Mouse (Mus musculus) liver, adult 2 months (tissue): ENCODE measurements around the gene Rap1gap2.

Experiments used
- CTCF ChIP-seq: fragments of 200-500 bp; IDR thresholded peaks from 2 replicates; pipeline ENCODE4 v1.5.1; 2011; ENCODE audit warnings: low read depth, low read length, control low read depth
- POLR2A ChIP-seq: fragments of 200-500 bp; IDR thresholded peaks from 2 replicates; pipeline ENCODE4 v1.6.1; 2011; ENCODE audit warnings: low read length, control low read depth; ENCODE audit not compliant: insufficient read depth; ENCODE audit errors: extremely low read depth

DNA sequence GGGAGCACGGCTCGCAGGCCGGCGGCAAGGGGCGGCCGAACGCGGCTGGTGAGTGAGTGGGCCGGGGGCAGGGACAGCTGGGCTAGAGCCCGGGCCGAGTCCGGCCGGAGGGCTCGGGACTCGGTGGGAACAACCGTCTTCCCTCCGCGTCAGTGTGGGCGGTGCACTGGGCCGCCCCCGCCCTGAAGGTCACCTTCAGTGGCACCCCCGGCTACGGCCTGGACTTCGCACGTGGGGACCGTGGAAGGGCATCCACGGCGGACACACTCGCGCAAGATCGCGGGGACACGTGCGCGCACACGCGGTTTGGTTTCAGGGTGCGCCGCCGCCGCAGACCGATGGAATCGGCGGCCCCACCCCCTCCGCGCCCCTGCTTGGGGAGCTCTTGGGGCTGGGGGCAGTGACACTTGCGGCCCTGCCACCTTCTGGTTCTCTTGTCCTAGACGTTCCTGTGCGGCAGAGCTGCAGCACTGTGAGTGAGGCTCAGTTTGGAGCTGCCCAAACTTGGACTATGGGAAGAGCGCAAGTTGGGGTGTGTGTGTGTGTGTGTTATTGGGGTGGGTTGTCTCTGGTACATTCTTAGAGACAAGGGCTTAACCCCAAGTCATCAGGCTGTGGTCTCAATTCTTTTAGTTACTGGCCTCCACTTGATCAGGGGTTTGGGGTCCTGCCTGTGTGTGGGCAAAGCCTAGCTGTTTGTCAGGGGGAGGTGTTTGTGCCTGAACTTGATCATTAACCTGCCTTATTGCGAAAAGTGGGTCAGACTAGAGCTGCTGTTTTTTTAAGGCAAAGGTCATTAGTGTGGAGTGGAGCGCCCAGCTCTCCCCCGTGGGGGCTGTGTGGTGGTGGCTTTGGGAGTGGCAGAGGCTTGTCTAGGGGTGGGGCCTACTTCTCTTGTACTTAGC, 39.2 kb upstream of the Rap1gap2 start:
- TF ChIP-seq CTCF (no peak), POLR2A (no peak)
